Mouse (Mus musculus) lung, adult 2 months (tissue): Measurements from ENCODE around the gene Cldn11. TPM values are rescaled to one million over a fixed set of nuclear protein-coding genes. Genes with fewer than 3 reads are reported as not detected.
"Not testable (repeated sequence)": the region's sequence is repeated elsewhere in the genome, so short reads cannot be mapped to it uniquely, and the experiment has no call there.

Experiments used
- DNase-seq: peaks from one replicate; pipeline ENCODE4 v3.0.0; 2022
- H3K4me1 ChIP-seq: fragments of 200-500 bp; 2 replicates; pipeline ENCODE4 v1.6.1; 2011; ENCODE audit warnings: low read length; ENCODE audit not compliant: control insufficient read depth, insufficient read depth
- H3K4me3 ChIP-seq: fragments of 200-500 bp; replicated peaks from 2 replicates; pipeline ENCODE3; 2011; ENCODE audit warnings: low read depth, mild to moderate bottlenecking, control low read depth, low read length; ENCODE audit errors: extremely low read depth
- CTCF ChIP-seq: fragments of 200-500 bp; IDR thresholded peaks from 2 replicates; pipeline ENCODE4 v1.5.1; 2011; ENCODE audit warnings: mild to moderate bottlenecking, low read length, control low read depth; ENCODE audit not compliant: insufficient read depth
- POLR2A ChIP-seq: fragments of 200-500 bp; IDR thresholded peaks from 2 replicates; pipeline ENCODE4 v1.6.1; 2011; ENCODE audit warnings: low read depth, mild to moderate bottlenecking, control low read depth, low read length, borderline replicate concordance; ENCODE audit errors: extremely low read depth
- WGBS: fragments of 180-500 bp; shearing (Covaris S2); methylation state at CpG from one replicate; pipeline ENCODE4 v1.1.7; 2018; 5-methylcytosine and 5-hydroxymethylcytosine counted together
- polyA plus RNA-seq: library from polyadenylated mRNA; depleted of rRNA; stranded (reverse); fragments of >200 nt; gene quantifications from 2 replicates; pipeline ENCODE4 v1.2.3, GENCODE M21; 2012

Cldn11 gene
- polyA plus RNA-seq, 1 experiment: 1.3 TPM

GRCm38 (mm10) chr3:31133664-31134063, 16.1 kb upstream of the Cldn11 start:
- Histone ChIP-seq H3K4me3 (no peak overlapping the region), H3K4me1 (peaks cover 5% of the 10 kb centered on the region)
- no peak for TF ChIP-seq CTCF
- no peak for TF ChIP-seq POLR2A
- DNase-seq: no peak
- WGBS: 13% methylated on average over 5 of the region's 5 CpGs

- no peak for DNase-seq
- H3K4me3 ChIP-seq: no peak overlapping the region
- H3K4me1 ChIP-seq: peaks cover 5% of the 10 kb centered on the region
- WGBS: 82% methylated on average over 8 of the region's 8 CpGs
- no peak for TF ChIP-seq CTCF
- TF ChIP-seq POLR2A: no peak
Measured at GRCm38 (mm10) chr3:31134246-31134645, 15.5 kb upstream of the Cldn11 start.

- TF ChIP-seq POLR2A (no peak), CTCF (no peak)
- 38% methylated on average over 7 of the region's 7 CpGs for WGBS
- DNase-seq: peak; percentile 12
- H3K4me1 ChIP-seq: peaks cover 5% of the 10 kb centered on the region
- H3K4me3 ChIP-seq: no peak overlapping the region
Measured at GRCm38 (mm10) chr3:31134696-31135095, 15.0 kb upstream of the Cldn11 start.

- 74% methylated on average over 4 of the region's 4 CpGs for WGBS
- not testable (repeated sequence) for H3K4me3 ChIP-seq, H3K4me1 ChIP-seq, DNase-seq
Measured at GRCm38 (mm10) chr3:31136591-31136990, 13.1 kb upstream of the Cldn11 start.

GRCm38 (mm10) chr3:31138454-31139424, 11.0 kb upstream of the Cldn11 start:
- Histone ChIP-seq H3K4me1 (peaks cover 4% of the 10 kb centered on the region), H3K4me3 (no peak overlapping the region)
- TF ChIP-seq CTCF (peak; percentile 59), POLR2A (no peak)
- peak; percentile 56 for DNase-seq
- WGBS: 54% methylated on average over 13 of the region's 13 CpGs

GRCm38 (mm10) chr3:31141621-31142020, 8.1 kb upstream of the Cldn11 start:
- no peak overlapping the region for H3K4me3 ChIP-seq
- 81% methylated on average over 4 of the region's 4 CpGs for WGBS
- H3K4me1 ChIP-seq: no peaks in the 10 kb centered on the region
- TF ChIP-seq POLR2A (no peak), CTCF (no peak)
- no peak for DNase-seq

- not testable (repeated sequence) for H3K4me1 ChIP-seq, H3K4me3 ChIP-seq, DNase-seq
- WGBS: 83% methylated on average over 11 of the region's 11 CpGs
Measured at GRCm38 (mm10) chr3:31145222-31145621, 4.5 kb upstream of the Cldn11 start.

GRCm38 (mm10) chr3:31145641-31146290, 4.0 kb upstream of the Cldn11 start:
- 11% methylated on average over 14 of the region's 14 CpGs for WGBS
- Histone ChIP-seq H3K4me1 (no peaks in the 10 kb centered on the region), H3K4me3 (no peak overlapping the region)
- DNase-seq: peak; percentile 42
- TF ChIP-seq POLR2A (no peak), CTCF (peak; percentile 91)

- Histone ChIP-seq H3K4me3 (no peak overlapping the region), H3K4me1 (no peaks in the 10 kb centered on the region)
- WGBS: 82% methylated on average over 7 of the region's 7 CpGs
- DNase-seq: no peak
- TF ChIP-seq POLR2A: no peak
- no peak for TF ChIP-seq CTCF
Measured at GRCm38 (mm10) chr3:31148595-31148994, 1.1 kb upstream of the Cldn11 start.

- no peaks in the 10 kb centered on the region for H3K4me1 ChIP-seq
- no peak for DNase-seq
- 43% methylated on average over 6 of the region's 6 CpGs for WGBS
- TF ChIP-seq POLR2A (no peak), CTCF (no peak)
- H3K4me3 ChIP-seq: no peak overlapping the region
Measured at GRCm38 (mm10) chr3:31152108-31152507, 2.4 kb downstream of the Cldn11 start.
